Mouse (Mus musculus) erythroblast, embryonic 14.5 days (primary cell): Measurements from ENCODE around the gene Gm21310.
"Not testable (repeated sequence)": the region's sequence is repeated elsewhere in the genome, so short reads cannot be mapped to it uniquely, and the experiment has no call there.

ENCODE experiments used
- GATA1 ChIP-seq: IDR thresholded peaks from 2 replicates; pipeline ENCODE4 v1.6.1; 2012; ENCODE audit warnings: low read length, inconsistent platforms, mixed read lengths
- TAL1 ChIP-seq: IDR thresholded peaks from 3 replicates; pipeline ENCODE4 v1.6.1; 2012; ENCODE audit warnings: low read length, inconsistent platforms, mixed read lengths

- not testable (repeated sequence) for TF ChIP-seq GATA1, TAL1
These were observed at the start of gene Gm21310 for GRCm38 (mm10) chrY:10147083-10147482.
